Mouse (Mus musculus): ENCODE measurements at regions not wholly inside any gene's neighbourhood (a gene's known extent, or its start where the extent isn't known, plus 50 kb on each side); places are given as distances from the start of the nearest gene placed in this dataset.
"Not testable (repeated sequence)": the region's sequence is repeated elsewhere in the genome, so short reads cannot be mapped to it uniquely, and the experiment has no call there.

GRCm38 (mm10) chr5:4248422-4248821 lies 56.3 kb downstream of the Mterf1b start:
- no peak overlapping the region for H3K4me2 ChIP-seq (ENCODE audit: insufficient read depth, low read depth, poor library complexity, severe bottlenecking)
- peaks cover 0 to 14% of the 10 kb centered on the region in 2 experiments; a peak in 2 of 4 replicates for H3K4me1 ChIP-seq (ENCODE audit: control insufficient read depth in 1 of 2, insufficient read depth in 2 of 2)
- H3K4me3 ChIP-seq (replicated peaks in 1 of 3; ENCODE audit: low read depth in 2 of 3, low read length in 2 of 3, poor library complexity in 1 of 3) = no peak overlapping the region
- DNase-seq (ENCODE audit: extremely low read depth) = no peak
- no peak overlapping the region for H3K9ac ChIP-seq (ENCODE audit: insufficient read depth, low read depth)
- H3K36me3 ChIP-seq (replicated peaks in 1 of 2; ENCODE audit: control insufficient read depth in 1 of 2, insufficient read depth in 1 of 2, low read length in 1 of 2) = no peaks in the 10 kb centered on the region
- no peaks in the 10 kb centered on the region for H3K27me3 ChIP-seq (replicated peaks)
- no peaks in the 10 kb centered on the region for H3K79me2 ChIP-seq (replicated peaks; ENCODE audit: control insufficient read depth, extremely low read depth, insufficient read depth, poor library complexity, severe bottlenecking)
- in situ Hi-C loops (cut with MboI; ENCODE audit: low pct_ligation_motif_present, low pct_unique_long_range_greater_than_20kb, low sequenced_read_pairs) (no loop called here), dilution Hi-C loops (cut with MboI; ENCODE audit: extremely low pct_ligation_motif_present, extremely low pct_unique_long_range_greater_than_20kb, low sequenced_read_pairs) (no loop called here)
- no peak for TF ChIP-seq MYC (IDR thresholded peaks at IDR 0.05; ENCODE audit: low read depth, low read length)
- no peak for TF ChIP-seq CHD2 (IDR thresholded peaks at IDR 0.05; ENCODE audit: low read length)
- no peak for TF ChIP-seq JUND (conservative IDR thresholded peaks at IDR 0.05; ENCODE audit: low read depth, low read length)
- no peak for TF ChIP-seq NRF1 (IDR thresholded peaks at IDR 0.05; ENCODE audit: low read depth, low read length)
- TF ChIP-seq ELF1 (IDR thresholded peaks at IDR 0.05; ENCODE audit: low read depth, low read length) = no peak
- TF ChIP-seq BHLHE40 (IDR thresholded peaks at IDR 0.05; ENCODE audit: low read depth, low read length) = no peak
- TF ChIP-seq USF1 (IDR thresholded peaks at IDR 0.05; ENCODE audit: low read depth, low read length) = no peak
- no peak for TF ChIP-seq MAFK (IDR thresholded peaks at IDR 0.05; ENCODE audit: insufficient replicate concordance, low read length)
- TF ChIP-seq EP300 (IDR thresholded peaks at IDR 0.05; ENCODE audit: low read length) = no peak
- no peak for TF ChIP-seq E2F4 (IDR thresholded peaks at IDR 0.05; ENCODE audit: insufficient replicate concordance, low read depth, low read length)
- TF ChIP-seq JUN (IDR thresholded peaks at IDR 0.05; ENCODE audit: insufficient read depth, low read depth, low read length) = no peak
- no peak for TF ChIP-seq POLR2AphosphoS2 (IDR thresholded peaks at IDR 0.05; ENCODE audit: low read depth, low read length)
- TF ChIP-seq MAZ (IDR thresholded peaks at IDR 0.05; ENCODE audit: low read depth, low read length) = no peak
- TF ChIP-seq PAX5 (IDR thresholded peaks at IDR 0.05; ENCODE audit: low read length) = no peak
- no peak for TF ChIP-seq MAX (IDR thresholded peaks at IDR 0.05; ENCODE audit: low read length)
- no peak for TF ChIP-seq TCF12 (IDR thresholded peaks at IDR 0.05; ENCODE audit: low read depth, low read length)
- no peak overlapping the region for H3K27ac ChIP-seq (ENCODE audit: insufficient read depth, low read depth)
- H3K9me3 ChIP-seq (replicated peaks; ENCODE audit: low read length) = no peaks in the 10 kb centered on the region

- H3K4me3 ChIP-seq (replicated peaks in 1 of 3; ENCODE audit: low read depth in 2 of 3, low read length in 2 of 3, poor library complexity in 1 of 3); H3K79me2 ChIP-seq (replicated peaks; ENCODE audit: control insufficient read depth, extremely low read depth, insufficient read depth, poor library complexity, severe bottlenecking); H3K4me1 ChIP-seq (ENCODE audit: control insufficient read depth in 1 of 2, insufficient read depth in 2 of 2); H3K4me2 ChIP-seq (ENCODE audit: insufficient read depth, low read depth, poor library complexity, severe bottlenecking); DNase-seq (ENCODE audit: extremely low read depth); H3K36me3 ChIP-seq (replicated peaks in 1 of 2; ENCODE audit: control insufficient read depth in 1 of 2, insufficient read depth in 1 of 2, low read length in 1 of 2); H3K9me3 ChIP-seq (replicated peaks; ENCODE audit: low read length); dilution Hi-C loops (cut with MboI; ENCODE audit: extremely low pct_ligation_motif_present, extremely low pct_unique_long_range_greater_than_20kb, low sequenced_read_pairs); H3K27me3 ChIP-seq (replicated peaks); H3K27ac ChIP-seq (ENCODE audit: insufficient read depth, low read depth); H3K9ac ChIP-seq (ENCODE audit: insufficient read depth, low read depth): not testable (repeated sequence)
- in situ Hi-C loops (cut with MboI; ENCODE audit: low pct_ligation_motif_present, low pct_unique_long_range_greater_than_20kb, low sequenced_read_pairs) = loop anchor here (25.0 kb wide), 1 partner anchor 658 kb away; no protein-coding TSS in a partner anchor
These were observed 62.1 kb downstream of the Mterf1b start for GRCm38 (mm10) chr5:4254280-4254679.

Measured in CH12.LX (cell line).